Mouse (Mus musculus) embryonic facial prominence, embryonic 11.5 days (tissue): ENCODE results near the gene Fnbp1l. TPM values are rescaled to one million over a fixed set of nuclear protein-coding genes. Genes with fewer than 3 reads are reported as not detected.

Experiments
- ATAC-seq: fragments of 200-750 bp; cut with Nextera tagmentation; replicated peaks from 2 replicates; pipeline ENCODE4 v1.8.0; 2017; ENCODE audit warnings: low read depth; ENCODE audit not compliant: insufficient number of reproducible peaks, low FRiP score, low TSS enrichment
- DNase-seq: peaks from one replicate; pipeline ENCODE4 v3.0.0-alpha.2; 2015; ENCODE audit warnings: low spot score
- H3K27ac ChIP-seq: fragments of 300-500 bp; sonication (generic); replicated peaks from 2 replicates; pipeline ENCODE4 v1.5.1; 2014; ENCODE audit warnings: mild to moderate bottlenecking, low read depth, low read length, control low read depth
- H3K27me3 ChIP-seq: fragments of 300-500 bp; sonication (generic); 2 replicates; pipeline ENCODE4 v1.6.1; 2014; ENCODE audit warnings: mild to moderate bottlenecking, low read length, moderate library complexity, mixed read lengths; ENCODE audit not compliant: control insufficient read depth, insufficient read depth
- H3K36me3 ChIP-seq: fragments of 300-500 bp; sonication (generic); replicated peaks from 2 replicates; pipeline ENCODE4 v1.6.1; 2014; ENCODE audit warnings: low read depth, mild to moderate bottlenecking, low read length, moderate library complexity, mixed read lengths; ENCODE audit not compliant: control insufficient read depth, insufficient read depth
- H3K4me1 ChIP-seq: fragments of 300-500 bp; sonication (generic); 2 replicates; pipeline ENCODE4 v1.6.1; 2014; ENCODE audit warnings: low read length, mixed read lengths; ENCODE audit not compliant: control insufficient read depth, insufficient read depth
- H3K4me2 ChIP-seq: fragments of 300-500 bp; sonication (generic); 2 replicates; pipeline ENCODE4 v1.6.1; 2014; ENCODE audit warnings: low read depth, mild to moderate bottlenecking, control low read depth, low read length, moderate library complexity
- H3K4me3 ChIP-seq: fragments of 300-500 bp; sonication (generic); 2 replicates; pipeline ENCODE4 v1.5.1; 2014; ENCODE audit warnings: low read depth, low read length, control low read depth
- H3K9ac ChIP-seq: fragments of 300-500 bp; sonication (generic); replicated peaks from 2 replicates; pipeline ENCODE4 v1.6.1; 2014; ENCODE audit warnings: mild to moderate bottlenecking, control low read depth, low read length
- H3K9me3 ChIP-seq: fragments of 300-500 bp; sonication (generic); replicated peaks from 2 replicates; pipeline ENCODE4 v1.6.1; 2016; ENCODE audit warnings: mild to moderate bottlenecking, low read length, inconsistent platforms, mixed read lengths; ENCODE audit not compliant: control insufficient read depth
- WGBS: fragments of 180-500 bp; shearing (Covaris S2); extraction: QIAGEN DNeasy Blood & Tissue Kit; methylation state at CpG from one replicate; pipeline ENCODE4 v1.1.7; 2014; 5-methylcytosine and 5-hydroxymethylcytosine counted together
- microRNA-seq: library from miRNA; unstranded; fragments of <30 nt; microRNA quantifications from one replicate; pipeline ENCODE4, GENCODE M21; 2016; ENCODE audit warnings: borderline number of aligned reads
- polyA plus RNA-seq: library from polyadenylated mRNA; unstranded; fragments of >200 nt; fragmentation: Nextera tagmentation; extraction: Ambion mirVana; gene quantifications from 2 replicates; pipeline ENCODE4 v1.2.1, GENCODE M21; 2014

Gene Fnbp1l
- polyA plus RNA-seq, 1 experiment from 2014 or later: 77.4 TPM

- H3K27ac ChIP-seq: no peak overlapping the region
- no peak for DNase-seq
- no peak overlapping the region for H3K9ac ChIP-seq
- H3K4me1 ChIP-seq: no peaks in the 10 kb centered on the region
- no peaks in the 10 kb centered on the region for H3K9me3 ChIP-seq
- H3K36me3 ChIP-seq: no peaks in the 10 kb centered on the region
- H3K4me2 ChIP-seq: no peak overlapping the region
- no peak for ATAC-seq
- 89% methylated on average over 6 of the region's 6 CpGs for WGBS
- H3K4me3 ChIP-seq: no peak overlapping the region
- no peaks in the 10 kb centered on the region for H3K27me3 ChIP-seq
These were observed 124.8 kb downstream of the Fnbp1l start for GRCm38 (mm10) chr3:122494764-122495163.

- ATAC-seq (no peak), DNase-seq (no peak)
- no peaks in the 10 kb centered on the region for H3K27me3 ChIP-seq
- H3K36me3 ChIP-seq: no peaks in the 10 kb centered on the region
- no peak overlapping the region for H3K4me2 ChIP-seq
- H3K27ac ChIP-seq: no peak overlapping the region
- no peak overlapping the region for H3K9ac ChIP-seq
- 62% methylated on average over 21 of the region's 21 CpGs for WGBS
- no peaks in the 10 kb centered on the region for H3K4me1 ChIP-seq
- H3K9me3 ChIP-seq: no peaks in the 10 kb centered on the region
- H3K4me3 ChIP-seq: no peak overlapping the region
These were observed 126.5 kb downstream of the Fnbp1l start for GRCm38 (mm10) chr3:122492872-122493615.

- Histone ChIP-seq H3K9me3 (no peaks in the 10 kb centered on the region), H3K4me1 (no peaks in the 10 kb centered on the region), H3K27me3 (no peaks in the 10 kb centered on the region), H3K4me3 (no peak overlapping the region), H3K27ac (no peak overlapping the region), H3K4me2 (no peak overlapping the region), H3K36me3 (no peaks in the 10 kb centered on the region), H3K9ac (no peak overlapping the region)
- no peak for DNase-seq
- ATAC-seq: no peak
- WGBS: 90% methylated on average over 3 of the region's 3 CpGs
These were observed 127.5 kb downstream of the Fnbp1l start for GRCm38 (mm10) chr3:122492006-122492405.

GRCm38 (mm10) chr3:122490574-122490973 lies 128.9 kb downstream of the Fnbp1l start:
- 77% methylated on average over 6 of the region's 6 CpGs for WGBS
- no peak for ATAC-seq
- H3K9me3 ChIP-seq: no peaks in the 10 kb centered on the region

More at GRCm38 (mm10) chr3:122490574-122490973, 128.9 kb downstream of the Fnbp1l start:
- DNase-seq: no peak
- Histone ChIP-seq H3K9ac (no peak overlapping the region), H3K27ac (no peak overlapping the region), H3K27me3 (no peaks in the 10 kb centered on the region), H3K4me2 (no peak overlapping the region), H3K36me3 (no peaks in the 10 kb centered on the region), H3K4me3 (no peak overlapping the region), H3K4me1 (no peaks in the 10 kb centered on the region)

Small RNAs within 50 kb of the gene (microRNA-seq; reads per million reads assigned to microRNA genes)
- not detected for gene Mir7657

Other genes with a start within 250 kb of the Fnbp1l start
- 4.6 and 4.8 TPM in 2 replicates for gene Pde5a, start 109.2 kb upstream of the Fnbp1l start, polyA plus RNA-seq